Mouse (Mus musculus): ENCODE results near the gene AC134908.4.

AC134908.4 gene

GRCm38 (mm10) chr17:25795609-25796092, at the start of gene AC134908.4:
Gene AC134908.4, minus strand, starts transcription at chr17:25795659.
- DNase-seq (ENCODE audit: low spot score) = no peak

DNA sequence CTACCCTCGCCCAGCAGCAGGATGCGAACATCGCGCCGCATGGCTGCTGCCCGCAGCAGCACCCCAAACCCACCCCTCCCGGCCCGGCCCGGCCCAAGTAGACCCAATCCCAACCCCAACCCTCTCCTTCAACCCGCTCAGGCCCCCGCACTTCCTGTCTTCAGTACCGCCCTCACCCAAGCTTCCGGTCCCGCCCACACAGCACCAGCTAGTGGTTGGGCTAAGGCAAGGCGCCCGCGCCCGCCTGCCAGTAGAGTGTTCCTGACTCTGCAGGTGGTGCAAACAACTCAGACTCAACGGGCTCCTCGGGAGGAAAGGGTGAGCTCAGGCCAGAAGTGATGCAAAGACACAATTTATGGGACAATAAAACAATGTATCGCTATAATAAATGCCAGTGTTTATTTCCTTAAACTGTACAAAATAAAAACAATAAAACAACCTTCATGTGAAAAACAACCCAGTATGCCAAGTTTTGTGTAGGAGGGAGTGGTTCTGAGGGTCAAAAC, 49.0 kb upstream of the AC134908.4 start, which contains the start of gene Rhot2:
TSS of gene Rhot2 (minus strand) at position 456 of the 506 bp plus-strand sequence.
- peak; percentile 97 for DNase-seq (ENCODE audit: low spot score)

GRCm38 (mm10) chr17:25843636-25844395, 48.4 kb upstream of the AC134908.4 start:
- DNase-seq (ENCODE audit: low spot score) = peak; percentile 41

GRCm38 (mm10) chr17:25843122-25843521, 47.7 kb upstream of the AC134908.4 start:
- no peak for DNase-seq (ENCODE audit: low spot score)

- DNase-seq (ENCODE audit: low spot score) = no peak
Measured at GRCm38 (mm10) chr17:25842509-25842908, 47.0 kb upstream of the AC134908.4 start.

DNA sequence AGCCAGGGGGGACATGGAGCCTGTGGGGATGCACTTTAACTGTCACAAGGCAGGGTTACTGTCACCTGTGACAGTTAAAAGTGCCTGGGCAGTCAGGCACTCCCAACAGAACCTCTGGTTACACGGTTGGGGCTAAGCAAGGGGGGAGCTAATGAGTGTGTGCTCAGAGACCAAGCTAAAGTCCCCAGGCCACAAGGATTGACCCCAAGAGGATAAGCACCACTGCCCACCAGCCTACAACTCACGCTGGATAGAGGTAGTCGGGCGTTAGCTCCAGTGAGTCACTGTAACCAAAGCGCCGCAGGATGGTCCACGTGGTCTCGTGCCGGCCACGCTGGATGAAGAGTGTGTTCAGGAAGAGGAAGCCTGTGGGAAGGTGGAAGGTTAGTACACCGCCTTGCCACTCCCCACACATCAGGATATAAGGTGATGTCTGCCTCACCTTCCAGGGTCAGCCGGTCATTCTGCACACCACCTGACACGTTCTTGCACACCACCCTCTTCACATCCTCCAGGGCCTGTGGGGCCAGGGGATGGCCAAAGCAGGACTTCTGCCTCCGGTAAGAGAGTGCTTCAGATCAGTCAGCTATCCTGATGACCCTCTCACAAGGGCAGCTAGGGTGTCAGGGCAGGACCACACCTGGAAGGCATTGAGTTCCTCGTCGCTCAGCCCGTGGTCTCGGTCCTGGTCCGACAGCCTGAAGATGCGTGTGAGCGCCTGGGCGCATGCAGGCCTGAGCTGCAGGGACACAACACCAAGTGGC, 45.8 kb upstream of the AC134908.4 start, which contains the start of gene Gm20683:
TSS of gene Gm20683 (minus strand) at position 647 of the 764 bp plus-strand sequence.
- no peak for DNase-seq (ENCODE audit: low spot score)

- no peak for DNase-seq (ENCODE audit: low spot score)
Measured at GRCm38 (mm10) chr17:25840519-25840918, 45.1 kb upstream of the AC134908.4 start.

DNA sequence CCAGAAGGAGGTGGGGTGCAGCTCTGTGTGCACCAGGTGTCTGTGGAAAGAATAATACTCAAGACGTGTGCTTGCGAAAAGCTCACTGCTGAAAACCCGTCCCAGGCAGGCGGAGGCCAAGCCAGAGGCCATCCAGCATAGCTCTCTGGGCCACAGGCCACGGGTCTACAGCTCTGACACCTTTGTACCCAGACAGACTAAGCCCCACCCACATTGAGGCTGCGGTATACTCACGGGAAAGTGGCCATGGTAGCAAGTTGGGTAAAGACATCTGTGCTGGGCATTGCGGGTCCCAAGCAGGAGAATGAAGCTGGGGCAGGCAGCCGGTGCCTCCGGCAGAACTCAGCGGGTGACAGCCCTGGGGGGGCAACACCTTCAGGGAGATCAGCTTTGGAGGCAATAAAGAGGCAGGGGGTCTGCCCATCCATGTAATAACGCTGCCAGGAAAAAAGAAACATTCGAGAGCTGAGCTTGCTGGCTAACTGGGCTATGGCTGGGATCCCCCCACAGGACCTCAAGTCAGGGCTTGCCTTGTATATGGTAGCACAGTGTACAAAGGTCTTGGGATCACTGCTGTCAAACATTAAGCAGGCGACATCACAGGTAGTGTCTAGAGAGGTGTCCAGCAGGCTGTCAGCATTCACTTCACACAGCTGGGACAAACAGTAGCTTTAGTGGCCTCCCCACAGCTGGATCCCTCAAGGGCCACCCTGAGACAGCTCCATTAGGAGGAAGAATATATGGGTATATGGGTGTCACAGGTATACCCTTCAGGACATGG, 44.2 kb upstream of the AC134908.4 start:
- DNase-seq (ENCODE audit: low spot score) = no peak

GRCm38 (mm10) chr17:25838904-25839303, 43.4 kb upstream of the AC134908.4 start:
- no peak for DNase-seq (ENCODE audit: low spot score)

- DNase-seq (ENCODE audit: low spot score) = no peak
Measured at GRCm38 (mm10) chr17:25837533-25837932, 42.1 kb upstream of the AC134908.4 start.

DNA sequence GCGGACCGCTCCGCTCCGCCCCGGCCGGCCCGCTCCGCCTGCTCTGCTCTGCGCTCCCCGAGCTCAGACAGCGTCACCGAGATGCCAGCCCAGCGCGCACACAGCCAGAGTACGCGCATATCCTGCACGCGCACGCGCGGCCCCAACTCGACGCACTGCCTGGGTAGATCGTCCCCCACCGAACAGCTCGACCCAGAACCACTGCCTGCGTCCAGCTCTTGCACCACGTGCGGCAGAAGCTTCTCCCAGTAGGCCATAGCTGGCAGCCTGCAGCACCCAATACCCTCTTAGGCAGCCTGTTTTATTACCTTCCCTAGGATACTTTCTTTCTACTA, 41.6 kb upstream of the AC134908.4 start, which contains the start of gene Rhbdl1:
TSS of gene Rhbdl1 (minus strand) at position 220 of the 335 bp plus-strand sequence.
- DNase-seq (ENCODE audit: low spot score) = peak; percentile 69

DNA sequence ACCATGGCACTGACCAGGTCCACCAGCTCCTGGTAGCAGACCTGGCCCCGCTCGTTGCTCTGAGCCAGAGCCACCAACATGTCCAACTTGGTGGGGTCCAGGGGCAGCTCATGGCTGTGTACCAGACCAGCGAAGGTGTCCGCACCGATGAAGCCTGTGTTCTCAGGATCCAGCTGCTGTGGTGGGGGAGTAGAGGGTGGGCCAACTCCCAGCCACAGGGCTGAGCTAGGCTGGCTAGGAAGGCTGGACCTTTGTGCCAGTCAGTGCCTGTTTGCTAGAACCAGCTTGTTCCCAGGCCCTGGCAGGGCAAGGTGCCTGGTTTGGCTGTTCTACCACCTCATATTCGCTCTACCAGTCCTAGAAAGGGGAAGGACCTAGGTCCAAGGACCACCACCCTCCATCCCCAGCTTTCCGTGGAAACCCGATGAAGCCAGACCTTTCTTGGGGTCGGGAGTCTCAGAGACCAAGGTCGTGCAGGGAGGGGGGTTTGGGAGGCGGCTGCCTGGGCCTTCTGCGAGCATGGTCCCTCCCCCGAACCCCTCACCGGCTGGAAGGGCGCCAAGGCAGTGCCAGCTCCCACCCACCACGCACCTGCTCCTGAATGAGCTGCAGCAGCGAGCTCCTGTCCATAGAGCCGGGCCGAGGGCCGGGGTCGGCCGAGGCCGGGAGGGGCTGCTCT, 41.1 kb upstream of the AC134908.4 start:
- DNase-seq (ENCODE audit: low spot score) = no peak

GRCm38 (mm10) chr17:25835816-25836215, 40.4 kb upstream of the AC134908.4 start:
- DNase-seq (ENCODE audit: low spot score) = no peak

GRCm38 (mm10) chr17:25835301-25835700, 39.8 kb upstream of the AC134908.4 start:
- DNase-seq (ENCODE audit: low spot score) = no peak

DNA sequence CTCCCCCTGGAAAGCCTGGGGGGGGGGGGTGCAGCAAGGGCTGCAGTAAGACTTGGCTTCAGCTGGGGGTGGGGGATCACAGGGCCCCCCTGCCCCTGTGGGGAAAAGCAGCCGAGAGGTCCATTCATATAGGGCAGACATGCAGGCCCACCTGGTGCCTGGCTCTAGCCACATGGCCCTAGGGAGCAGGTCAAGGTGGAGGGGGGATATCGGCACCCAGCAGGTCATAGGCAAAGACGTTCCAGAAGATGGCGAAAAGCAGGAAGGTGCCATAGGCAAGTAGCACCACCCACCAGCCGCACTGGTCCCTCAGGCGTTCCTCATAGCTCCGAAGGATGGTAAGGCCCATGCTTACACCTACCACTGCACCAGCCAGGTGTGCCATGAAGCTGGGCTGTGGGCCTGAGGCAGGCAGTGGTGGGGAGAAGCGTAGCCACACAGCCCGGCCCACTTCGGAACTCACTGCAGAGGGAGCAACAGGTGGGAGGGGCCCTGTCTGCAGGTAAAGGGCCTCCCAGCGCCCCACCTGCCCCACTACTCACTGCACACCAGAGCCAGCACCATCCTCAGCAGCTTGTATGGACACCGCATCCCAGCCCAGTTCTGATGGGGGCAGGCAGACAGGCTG, 39.2 kb upstream of the AC134908.4 start:
- DNase-seq (ENCODE audit: low spot score) = no peak

DNA sequence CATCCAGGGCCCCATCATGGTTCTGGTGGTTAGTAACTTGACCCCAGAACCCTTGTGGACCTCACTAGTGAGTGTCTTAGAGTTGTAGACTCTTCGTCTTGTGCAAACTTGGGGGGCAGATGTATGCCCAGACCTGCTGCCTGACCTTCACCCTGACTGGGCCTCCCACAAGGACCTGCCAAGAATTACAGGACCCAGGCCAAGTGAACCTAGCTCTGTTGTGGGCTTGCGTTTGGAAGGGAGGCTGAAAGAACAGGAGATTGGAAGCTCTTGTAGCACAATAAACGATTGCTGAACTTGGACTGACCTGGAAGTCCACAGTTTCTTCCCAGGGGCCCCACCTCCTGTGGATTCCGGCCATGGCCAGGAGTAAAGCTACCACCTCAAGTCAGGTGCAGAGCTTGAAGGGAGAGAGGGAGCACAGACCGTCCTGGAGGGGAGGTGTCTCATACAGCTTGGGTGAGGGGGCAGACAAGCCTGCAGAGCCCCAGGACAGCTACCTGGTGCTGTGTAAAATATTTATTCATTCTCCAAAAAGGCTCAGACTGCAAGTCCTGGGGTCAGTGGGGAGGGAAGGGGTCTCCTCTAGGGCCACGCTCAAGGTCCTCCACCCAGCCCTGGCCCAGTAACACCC, 38.6 kb upstream of the AC134908.4 start:
- DNase-seq (ENCODE audit: low spot score) = no peak

DNA sequence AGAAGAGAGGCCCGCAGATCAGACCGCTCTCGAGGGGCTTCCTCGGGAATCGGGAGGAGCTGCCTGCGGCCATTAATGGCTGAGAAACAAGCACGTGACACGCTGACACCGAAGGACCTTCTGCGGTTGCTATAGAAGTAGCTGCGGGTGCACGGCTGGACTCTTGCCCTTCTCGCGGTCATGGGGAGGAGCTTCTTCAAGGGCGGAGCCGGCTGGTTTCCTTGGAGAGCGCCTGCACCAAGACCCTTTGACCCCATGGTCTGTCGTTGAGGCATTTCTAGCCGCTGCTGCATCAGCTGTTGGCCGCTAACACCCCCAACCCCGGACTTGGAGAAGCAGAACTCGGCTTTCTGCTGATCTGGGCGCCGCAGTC, 37.8 kb upstream of the AC134908.4 start, which contains the start of gene Stub1:
TSS of gene Stub1 (minus strand) at position 114 of the 373 bp plus-strand sequence.
- peak; percentile 91 for DNase-seq (ENCODE audit: low spot score)

GRCm38 (mm10) chr17:25832436-25833290, 37.2 kb upstream of the AC134908.4 start:
- peak; percentile 100 for DNase-seq (ENCODE audit: low spot score)
